Mouse (Mus musculus) cerebellum, adult 2 months (tissue): ENCODE results near the gene Nlgn2. TPM values are rescaled to one million over a fixed set of nuclear protein-coding genes. Genes with fewer than 3 reads are reported as not detected.

Experiments used
- DNase-seq, 2 experiments: peaks; one replicate each; pipeline ENCODE4 v3.0.0; 2021
- H3K27ac ChIP-seq: fragments of 200-500 bp; 2 replicates; pipeline ENCODE4 v1.5.1; 2012; ENCODE audit warnings: low read length, control low read depth, inconsistent platforms; ENCODE audit not compliant: insufficient read depth
- H3K27me3 ChIP-seq: fragments of 200-500 bp; 2 replicates; pipeline ENCODE4 v1.6.1; 2012; ENCODE audit warnings: inconsistent platforms, mild to moderate bottlenecking, low read length, moderate library complexity; ENCODE audit not compliant: control insufficient read depth, insufficient read depth
- H3K4me1 ChIP-seq: fragments of 200-500 bp; 2 replicates; pipeline ENCODE4 v1.6.1; 2011; ENCODE audit warnings: low read length; ENCODE audit not compliant: control insufficient read depth, insufficient read depth
- H3K4me3 ChIP-seq: fragments of 200-500 bp; replicated peaks from 2 replicates; pipeline ENCODE3; 2011; ENCODE audit warnings: mild to moderate bottlenecking, low read depth, low read length, control low read depth; ENCODE audit not compliant: insufficient read depth
- CTCF ChIP-seq: fragments of 200-500 bp; IDR thresholded peaks from 2 replicates; pipeline ENCODE4 v1.5.1; 2011; ENCODE audit warnings: low read depth, mild to moderate bottlenecking, control low read depth, low read length, moderate library complexity, borderline replicate concordance; ENCODE audit not compliant: insufficient read depth
- POLR2A ChIP-seq: fragments of 200-500 bp; IDR thresholded peaks from 2 replicates; pipeline ENCODE4 v1.6.1; 2011; ENCODE audit warnings: low read length, control low read depth, borderline replicate concordance; ENCODE audit not compliant: insufficient read depth
- WGBS: fragments of 180-500 bp; shearing (Covaris S2); methylation state at CpG from one replicate; pipeline ENCODE4 v1.1.7; 2018; 5-methylcytosine and 5-hydroxymethylcytosine counted together
- polyA plus RNA-seq: library from polyadenylated mRNA; depleted of rRNA; stranded (reverse); fragments of >200 nt; gene quantifications from 2 replicates; pipeline ENCODE4 v1.2.3, GENCODE M21; 2012

The Nlgn2 gene
- polyA plus RNA-seq, 1 experiment: 116 TPM

DNA sequence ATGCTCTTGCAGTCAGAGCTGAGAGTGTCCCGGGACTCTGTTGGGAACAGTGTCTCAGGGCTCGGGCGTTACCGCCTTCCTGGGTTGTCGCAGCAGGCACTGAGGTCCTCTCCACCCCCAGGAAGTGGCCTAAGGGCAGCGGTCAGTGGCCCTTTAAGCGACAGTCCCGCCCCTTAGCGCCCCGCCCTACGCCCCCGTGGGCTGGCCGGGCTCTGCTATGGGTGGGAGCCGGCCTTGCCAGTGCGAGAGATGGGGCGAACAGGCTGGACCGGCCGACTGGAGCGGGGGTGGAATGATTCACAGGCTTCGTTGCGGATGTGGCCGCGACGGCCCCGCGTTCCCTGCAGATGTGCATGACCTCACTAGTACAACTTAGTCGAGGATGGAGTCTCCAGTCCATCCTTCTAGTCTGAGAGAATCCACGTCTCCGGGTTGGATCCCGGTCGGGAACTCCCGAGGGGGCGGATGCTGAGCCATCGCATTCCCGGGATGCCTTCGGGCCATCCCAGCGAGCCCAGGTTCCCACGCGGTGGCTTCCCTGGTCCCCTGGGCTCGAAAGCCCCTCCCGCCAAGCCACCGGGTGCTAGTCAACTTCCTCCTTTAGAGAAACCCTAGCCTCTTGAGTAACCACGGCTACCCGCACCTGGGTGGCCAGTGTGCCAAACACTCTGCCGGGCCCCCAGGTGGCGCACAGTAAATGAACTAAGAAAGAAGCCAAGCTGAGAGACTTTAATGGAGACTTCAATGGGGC is 43.4 kb upstream of the Nlgn2 start, which contains the start of gene Kctd11:
Kctd11 (minus strand) TSS at position 554 of the 751 bp plus-strand sequence.
- H3K4me3 ChIP-seq: peak within 1 kb of the TSS; percentile 57
- no peak within 1 kb of the TSS; the same call in 1 of the 2 replicates for H3K27ac ChIP-seq
- TF ChIP-seq POLR2A (peak; percentile 68; the same call in 1 of the 2 replicates), CTCF (no peak)
- DNase-seq: peak; percentile 78 to 81
- WGBS: under 1% methylated on average over 46 of the region's 46 CpGs
- no peaks in the 10 kb centered on the region for H3K4me1 ChIP-seq
- H3K27me3 ChIP-seq: no peaks in the 10 kb centered on the region

DNA sequence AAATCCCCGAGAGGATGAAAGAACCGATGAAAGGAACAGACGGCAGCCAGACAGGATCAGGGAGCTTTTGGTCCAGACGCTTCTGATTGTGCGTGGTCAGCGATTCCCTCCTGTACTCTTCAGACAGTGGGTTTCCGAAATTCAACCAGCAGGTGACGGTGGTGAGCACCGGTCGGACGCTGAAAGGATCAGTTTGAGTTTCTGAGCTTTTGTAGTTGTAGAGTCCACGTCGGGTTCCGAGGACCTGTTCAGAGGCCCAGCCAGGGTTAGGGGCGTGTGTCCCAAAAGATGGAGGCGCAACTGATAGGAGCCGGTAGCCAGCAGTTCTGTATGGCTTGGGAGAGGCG is 42.9 kb upstream of the Nlgn2 start:
- Histone ChIP-seq H3K4me1 (no peaks in the 10 kb centered on the region), H3K4me3 (peak overlapping the region; percentile 57), H3K27me3 (no peaks in the 10 kb centered on the region), H3K27ac (no peak overlapping the region; the same call in 1 of the 2 replicates)
- TF ChIP-seq CTCF (peak; percentile 72; the same call in 1 of the 2 replicates), POLR2A (no peak)
- DNase-seq: peak; percentile 62 to 68
- WGBS: under 1% methylated on average over 18 of the region's 18 CpGs

DNA sequence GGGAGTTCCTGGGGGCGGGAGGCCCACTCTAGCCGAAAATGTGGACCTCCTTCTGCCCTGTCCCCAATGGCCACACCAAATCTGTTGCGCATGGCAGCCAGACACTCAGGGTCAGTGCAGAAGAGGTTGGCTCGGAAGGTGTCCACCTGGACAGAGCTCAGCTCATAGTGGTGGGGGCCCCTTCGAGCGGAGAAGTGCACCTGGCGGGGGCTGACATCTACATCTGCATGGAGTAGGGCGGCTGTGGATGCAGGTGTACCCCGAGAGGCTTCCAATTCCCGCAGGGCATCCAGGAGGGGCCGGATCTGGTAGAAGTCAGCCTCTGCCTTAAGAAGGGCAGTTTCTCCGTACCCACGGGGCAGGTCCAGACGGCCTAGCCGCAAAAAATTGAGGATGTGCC is 42.1 kb upstream of the Nlgn2 start:
- Histone ChIP-seq H3K27me3 (no peaks in the 10 kb centered on the region), H3K4me3 (no peak overlapping the region), H3K27ac (no peak overlapping the region), H3K4me1 (no peaks in the 10 kb centered on the region)
- DNase-seq: no peak
- no peak for TF ChIP-seq CTCF
- no peak for TF ChIP-seq POLR2A
- 73% methylated on average over 15 of the region's 15 CpGs for WGBS

DNA sequence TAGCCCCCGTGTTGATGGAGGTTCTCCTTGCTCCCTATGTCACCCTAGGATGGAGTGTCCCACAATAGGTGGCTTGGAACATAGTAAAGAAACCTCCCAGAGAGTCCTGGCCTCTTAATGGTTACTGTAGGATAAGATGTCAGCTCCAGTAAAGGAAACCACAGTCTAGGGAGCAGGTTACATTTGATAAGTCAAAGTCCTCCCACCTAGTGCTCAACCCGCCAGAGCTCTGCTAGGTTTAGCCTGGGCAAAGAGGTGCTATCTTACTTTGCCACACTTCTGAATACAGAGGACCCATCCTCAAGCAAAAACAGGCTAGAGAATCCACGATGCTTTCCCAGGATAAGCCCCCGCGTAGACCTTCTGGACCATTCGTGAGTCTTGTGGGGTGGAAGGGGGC is 41.4 kb upstream of the Nlgn2 start:
- WGBS: 87% methylated on average over 6 of the region's 6 CpGs
- no peaks in the 10 kb centered on the region for H3K4me1 ChIP-seq
- DNase-seq: no peak
- H3K27ac ChIP-seq: no peak overlapping the region
- H3K27me3 ChIP-seq: no peaks in the 10 kb centered on the region
- H3K4me3 ChIP-seq: no peak overlapping the region
- TF ChIP-seq POLR2A (no peak), CTCF (no peak)

DNA sequence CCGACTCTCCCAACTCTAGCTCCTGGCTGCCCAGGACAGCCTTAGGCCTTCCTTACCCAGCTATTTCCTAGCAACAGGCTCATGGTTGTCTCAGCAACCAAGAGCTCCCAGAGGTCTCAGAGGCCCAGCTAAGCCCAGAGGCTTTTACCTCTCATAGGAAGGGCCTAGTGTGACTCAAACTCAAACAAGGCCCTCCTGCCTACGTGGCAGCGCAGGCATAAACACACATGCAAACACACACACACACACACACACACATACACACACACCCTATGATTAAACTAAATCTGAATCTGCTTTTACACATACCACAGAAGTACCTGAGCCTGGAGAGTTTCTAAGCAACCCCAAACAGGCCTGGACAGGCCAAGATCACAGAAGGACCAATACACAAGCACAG is 40.8 kb upstream of the Nlgn2 start:
- DNase-seq: no peak
- WGBS: 68% methylated on average over 3 of the region's 3 CpGs
- TF ChIP-seq CTCF: no peak
- no peak for TF ChIP-seq POLR2A
- Histone ChIP-seq H3K27me3 (no peaks in the 10 kb centered on the region), H3K27ac (no peak overlapping the region), H3K4me1 (no peaks in the 10 kb centered on the region), H3K4me3 (no peak overlapping the region)

DNA sequence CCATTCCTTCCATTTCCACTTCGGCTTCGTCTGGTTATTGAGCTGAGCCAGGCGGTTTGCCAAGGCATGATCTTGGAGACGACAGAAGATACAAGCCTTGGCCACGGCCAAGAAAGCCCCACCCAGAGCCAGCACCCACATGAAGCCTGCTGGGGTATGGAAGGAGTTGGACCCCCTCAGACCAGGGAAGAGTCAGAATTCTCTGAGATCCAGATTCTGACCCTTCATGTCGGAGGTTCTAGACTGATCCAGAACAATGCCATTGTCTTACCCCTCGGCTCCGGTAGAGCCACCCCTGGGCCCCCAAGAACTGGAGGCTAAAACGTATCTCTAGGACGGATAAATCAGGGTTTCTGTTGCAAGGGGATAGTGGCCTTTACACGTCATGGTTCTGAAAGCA is 40.3 kb upstream of the Nlgn2 start, which contains the start of gene Tmem95:
Tmem95 (minus strand) TSS at position 141 of the 400 bp plus-strand sequence.
- Histone ChIP-seq H3K4me1 (no peaks in the 10 kb centered on the region), H3K27me3 (no peaks in the 10 kb centered on the region), H3K27ac (no peak within 1 kb of the TSS), H3K4me3 (peak within 1 kb of the TSS; percentile 3)
- WGBS: 74% methylated on average over 11 of the region's 11 CpGs
- no peak for TF ChIP-seq POLR2A
- DNase-seq: no peak

DNA sequence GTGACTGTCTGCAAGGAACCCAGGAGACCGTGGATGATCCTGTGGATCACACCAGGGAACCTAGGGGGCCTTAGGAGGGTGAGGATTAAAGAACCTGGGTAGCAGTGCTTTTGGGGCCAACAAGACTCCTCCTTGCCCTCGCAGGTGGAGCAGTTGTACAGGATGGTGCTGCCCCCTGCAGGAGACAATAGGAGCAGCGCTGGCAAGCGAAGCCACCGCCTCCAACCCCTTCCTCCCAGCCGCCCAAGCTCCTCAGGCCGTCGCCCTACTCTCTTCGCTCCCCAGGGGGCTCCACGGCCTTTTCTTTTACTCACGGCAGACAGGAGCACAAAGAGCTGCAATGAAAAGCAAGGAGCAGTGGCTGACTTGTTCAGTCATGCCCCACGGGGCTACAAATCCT is 39.3 kb upstream of the Nlgn2 start:
- no peak overlapping the region for H3K27ac ChIP-seq
- TF ChIP-seq CTCF: peak; percentile 83
- TF ChIP-seq POLR2A: no peak
- peak overlapping the region; percentile 3 for H3K4me3 ChIP-seq
- no peaks in the 10 kb centered on the region for H3K27me3 ChIP-seq
- WGBS: 1% methylated on average over 12 of the region's 12 CpGs
- H3K4me1 ChIP-seq: no peaks in the 10 kb centered on the region
- DNase-seq: peak; percentile 79 to 87

DNA sequence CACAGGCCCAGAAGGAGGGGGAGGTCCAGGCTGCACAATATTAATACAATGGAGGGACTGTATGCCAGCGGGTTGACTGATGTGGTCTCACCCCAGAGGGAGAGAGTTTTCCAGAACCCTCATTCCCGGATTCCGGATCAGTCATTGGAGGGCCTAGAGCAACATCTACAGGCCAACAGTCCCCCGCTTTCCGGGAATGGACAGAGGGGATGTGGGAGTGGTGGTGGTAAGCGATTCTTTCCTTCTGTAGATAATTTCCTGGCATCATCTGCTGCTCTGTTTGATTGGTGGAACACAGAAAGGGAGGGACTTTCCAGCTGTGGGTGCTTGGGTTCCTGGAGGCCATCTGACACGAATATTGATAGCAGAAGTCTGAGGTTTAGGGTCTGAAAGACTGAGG is 38.6 kb upstream of the Nlgn2 start:
- no peak for DNase-seq
- H3K4me3 ChIP-seq: no peak overlapping the region
- H3K27ac ChIP-seq: no peak overlapping the region
- TF ChIP-seq CTCF (no peak), POLR2A (no peak)
- no peaks in the 10 kb centered on the region for H3K4me1 ChIP-seq
- WGBS: 60% methylated on average over 7 of the region's 7 CpGs
- H3K27me3 ChIP-seq: no peaks in the 10 kb centered on the region
